Mouse (Mus musculus): ENCODE data around the gene Gm48551. TPM values are rescaled to one million over a fixed set of nuclear protein-coding genes. Genes with fewer than 3 reads are reported as not detected.

Gene Gm48551
- polyA plus RNA-seq, 1 experiment from 2014 or later = 8.8 TPM

GRCm38 (mm10) chr10:81417227-81418215, 33.3 kb downstream of the Gm48551 start:
- peak; percentile 6; the same call in 1 of the 2 replicates for ATAC-seq

GRCm38 (mm10) chr10:81418216-81419070, 34.2 kb downstream of the Gm48551 start:
- WGBS = 48% methylated on average over 11 of the region's 11 CpGs

More at GRCm38 (mm10) chr10:81417227-81418215, 33.3 kb downstream of the Gm48551 start:
- Histone ChIP-seq H3K4me3 (replicated peaks; ENCODE audit: low read length) (peak overlapping the region; percentile 35), H3K9me3 (ENCODE audit: control insufficient read depth, low read length) (no peaks in the 10 kb centered on the region), H3K9ac (replicated peaks; ENCODE audit: low read depth, low read length) (peak overlapping the region; percentile 49), H3K27ac (ENCODE audit: low read length) (peak overlapping the region; percentile 85), H3K4me2 (ENCODE audit: low read length) (peak overlapping the region; percentile 50), H3K36me3 (ENCODE audit: control insufficient read depth, insufficient read depth) (no peaks in the 10 kb centered on the region), H3K27me3 (replicated peaks; ENCODE audit: control insufficient read depth, insufficient read depth, low read length) (no peaks in the 10 kb centered on the region), H3K4me1 (replicated peaks; ENCODE audit: control insufficient read depth, insufficient read depth, low read length) (peaks cover 48% of the 10 kb centered on the region)
- WGBS = 44% methylated on average over 12 of the region's 12 CpGs

GRCm38 (mm10) chr10:81419111-81419928, 35.1 kb downstream of the Gm48551 start:
- no peak overlapping the region for H3K4me2 ChIP-seq (ENCODE audit: low read length)
- H3K4me1 ChIP-seq (replicated peaks; ENCODE audit: control insufficient read depth, insufficient read depth, low read length) = peaks cover 38% of the 10 kb centered on the region
- no peaks in the 10 kb centered on the region for H3K9me3 ChIP-seq (ENCODE audit: control insufficient read depth, low read length)
- H3K9ac ChIP-seq (replicated peaks; ENCODE audit: low read depth, low read length) = no peak overlapping the region
- H3K27ac ChIP-seq (ENCODE audit: low read length) = peak overlapping the region; percentile 16
- H3K4me3 ChIP-seq (replicated peaks; ENCODE audit: low read length) = no peak overlapping the region
- 90% methylated on average over 10 of the region's 10 CpGs for WGBS
- no peaks in the 10 kb centered on the region for H3K36me3 ChIP-seq (ENCODE audit: control insufficient read depth, insufficient read depth)
- no peak for ATAC-seq
- no peaks in the 10 kb centered on the region for H3K27me3 ChIP-seq (replicated peaks; ENCODE audit: control insufficient read depth, insufficient read depth, low read length)

More at GRCm38 (mm10) chr10:81418216-81419070, 34.2 kb downstream of the Gm48551 start:
- Histone ChIP-seq H3K9me3 (ENCODE audit: control insufficient read depth, low read length) (no peaks in the 10 kb centered on the region), H3K36me3 (ENCODE audit: control insufficient read depth, insufficient read depth) (no peaks in the 10 kb centered on the region), H3K4me1 (replicated peaks; ENCODE audit: control insufficient read depth, insufficient read depth, low read length) (peaks cover 45% of the 10 kb centered on the region), H3K27ac (ENCODE audit: low read length) (peak overlapping the region; percentile 85), H3K9ac (replicated peaks; ENCODE audit: low read depth, low read length) (no peak overlapping the region), H3K4me3 (replicated peaks; ENCODE audit: low read length) (no peak overlapping the region), H3K27me3 (replicated peaks; ENCODE audit: control insufficient read depth, insufficient read depth, low read length) (no peaks in the 10 kb centered on the region), H3K4me2 (ENCODE audit: low read length) (no peak overlapping the region)
- ATAC-seq = no peak

- no peak overlapping the region for H3K9ac ChIP-seq (replicated peaks; ENCODE audit: low read depth, low read length)
- no peak for ATAC-seq
- no peaks in the 10 kb centered on the region for H3K27me3 ChIP-seq (replicated peaks; ENCODE audit: control insufficient read depth, insufficient read depth, low read length)
- H3K36me3 ChIP-seq (ENCODE audit: control insufficient read depth, insufficient read depth) = no peaks in the 10 kb centered on the region
- H3K27ac ChIP-seq (ENCODE audit: low read length) = no peak overlapping the region
- no peak overlapping the region for H3K4me3 ChIP-seq (replicated peaks; ENCODE audit: low read length)
- H3K4me2 ChIP-seq (ENCODE audit: low read length) = no peak overlapping the region
- peaks cover 41% of the 10 kb centered on the region for H3K4me1 ChIP-seq (replicated peaks; ENCODE audit: control insufficient read depth, insufficient read depth, low read length)
- 89% methylated on average over 40 of the region's 40 CpGs for WGBS
- H3K9me3 ChIP-seq (ENCODE audit: control insufficient read depth, low read length) = no peaks in the 10 kb centered on the region
Measured at GRCm38 (mm10) chr10:81420191-81420767, 36.0 kb downstream of the Gm48551 start.

GRCm38 (mm10) chr10:81421041-81421796, 37.0 kb downstream of the Gm48551 start:
- no peak overlapping the region for H3K9ac ChIP-seq (replicated peaks; ENCODE audit: low read depth, low read length)
- no peaks in the 10 kb centered on the region for H3K9me3 ChIP-seq (ENCODE audit: control insufficient read depth, low read length)
- H3K27ac ChIP-seq (ENCODE audit: low read length) = no peak overlapping the region
- no peak for ATAC-seq
- H3K4me2 ChIP-seq (ENCODE audit: low read length) = no peak overlapping the region
- no peak overlapping the region for H3K4me3 ChIP-seq (replicated peaks; ENCODE audit: low read length)
- peaks cover 48% of the 10 kb centered on the region for H3K4me1 ChIP-seq (replicated peaks; ENCODE audit: control insufficient read depth, insufficient read depth, low read length)
- no peaks in the 10 kb centered on the region for H3K27me3 ChIP-seq (replicated peaks; ENCODE audit: control insufficient read depth, insufficient read depth, low read length)
- WGBS = 76% methylated on average over 4 of the region's 4 CpGs
- no peaks in the 10 kb centered on the region for H3K36me3 ChIP-seq (ENCODE audit: control insufficient read depth, insufficient read depth)

- H3K27ac ChIP-seq (ENCODE audit: low read length) = no peak overlapping the region
- H3K4me2 ChIP-seq (ENCODE audit: low read length) = no peak overlapping the region
- no peak overlapping the region for H3K4me3 ChIP-seq (replicated peaks; ENCODE audit: low read length)
- peaks cover 48% of the 10 kb centered on the region for H3K4me1 ChIP-seq (replicated peaks; ENCODE audit: control insufficient read depth, insufficient read depth, low read length)
- no peaks in the 10 kb centered on the region for H3K9me3 ChIP-seq (ENCODE audit: control insufficient read depth, low read length)
- H3K27me3 ChIP-seq (replicated peaks; ENCODE audit: control insufficient read depth, insufficient read depth, low read length) = no peaks in the 10 kb centered on the region
- H3K36me3 ChIP-seq (ENCODE audit: control insufficient read depth, insufficient read depth) = no peaks in the 10 kb centered on the region
- H3K9ac ChIP-seq (replicated peaks; ENCODE audit: low read depth, low read length) = no peak overlapping the region
- WGBS = 88% methylated on average over 5 of the region's 5 CpGs
- ATAC-seq = no peak
Measured at GRCm38 (mm10) chr10:81421797-81422100, 37.5 kb downstream of the Gm48551 start.

GRCm38 (mm10) chr10:81422191-81422590, 37.9 kb downstream of the Gm48551 start:
- Histone ChIP-seq H3K9ac (replicated peaks; ENCODE audit: low read depth, low read length) (no peak overlapping the region), H3K27me3 (replicated peaks; ENCODE audit: control insufficient read depth, insufficient read depth, low read length) (no peaks in the 10 kb centered on the region), H3K9me3 (ENCODE audit: control insufficient read depth, low read length) (no peaks in the 10 kb centered on the region), H3K36me3 (ENCODE audit: control insufficient read depth, insufficient read depth) (no peaks in the 10 kb centered on the region), H3K4me3 (replicated peaks; ENCODE audit: low read length) (no peak overlapping the region), H3K4me1 (replicated peaks; ENCODE audit: control insufficient read depth, insufficient read depth, low read length) (peaks cover 48% of the 10 kb centered on the region), H3K27ac (ENCODE audit: low read length) (no peak overlapping the region), H3K4me2 (ENCODE audit: low read length) (no peak overlapping the region)
- 75% methylated on average over 6 of the region's 6 CpGs for WGBS
- no peak for ATAC-seq

GRCm38 (mm10) chr10:81422661-81423217, 38.5 kb downstream of the Gm48551 start:
- Histone ChIP-seq H3K4me2 (ENCODE audit: low read length) (no peak overlapping the region), H3K36me3 (ENCODE audit: control insufficient read depth, insufficient read depth) (no peaks in the 10 kb centered on the region), H3K9ac (replicated peaks; ENCODE audit: low read depth, low read length) (no peak overlapping the region), H3K27ac (ENCODE audit: low read length) (no peak overlapping the region), H3K4me1 (replicated peaks; ENCODE audit: control insufficient read depth, insufficient read depth, low read length) (peaks cover 45% of the 10 kb centered on the region), H3K9me3 (ENCODE audit: control insufficient read depth, low read length) (no peaks in the 10 kb centered on the region), H3K4me3 (replicated peaks; ENCODE audit: low read length) (no peak overlapping the region), H3K27me3 (replicated peaks; ENCODE audit: control insufficient read depth, insufficient read depth, low read length) (peaks cover 3% of the 10 kb centered on the region; the same call in 1 of the 2 replicates)
- no peak for ATAC-seq
- WGBS = 84% methylated on average over 3 of the region's 3 CpGs

Data from forebrain, embryonic 16.5 days (tissue).